Mouse (Mus musculus) forebrain, embryonic 13.5 days (tissue): ENCODE measurements at regions not wholly inside any gene's neighbourhood (a gene's known extent, or its start where the extent isn't known, plus 50 kb on each side); places are given as distances from the start of the nearest gene placed in this dataset.
A peak's percentile ranks its signal among the peaks of the same experiment; 100 is the strongest.

Source experiments
- ATAC-seq: fragments of 200-750 bp; cut with Nextera tagmentation; 2 replicates; pipeline ENCODE4 v1.8.0; 2017
- H3K27ac ChIP-seq: fragments of 300-500 bp; sonication (generic); 2 replicates; pipeline ENCODE4 v1.5.1; 2015; ENCODE audit warnings: inconsistent platforms, mild to moderate bottlenecking, moderate library complexity
- H3K27me3 ChIP-seq: fragments of 300-500 bp; sonication (generic); 2 replicates; pipeline ENCODE4 v1.6.1; 2015; ENCODE audit warnings: mild to moderate bottlenecking, inconsistent platforms
- H3K36me3 ChIP-seq: fragments of 300-500 bp; sonication (generic); 2 replicates; pipeline ENCODE4 v1.6.1; 2015; ENCODE audit warnings: mild to moderate bottlenecking, inconsistent platforms; ENCODE audit not compliant: poor library complexity, severe bottlenecking
- H3K4me1 ChIP-seq: fragments of 300-500 bp; sonication (generic); 2 replicates; pipeline ENCODE4 v1.6.1; 2015; ENCODE audit warnings: inconsistent platforms
- H3K4me2 ChIP-seq: fragments of 300-500 bp; sonication (generic); 2 replicates; pipeline ENCODE4 v1.6.1; 2015; ENCODE audit warnings: inconsistent platforms, mild to moderate bottlenecking, moderate library complexity
- H3K4me3 ChIP-seq: fragments of 300-500 bp; sonication (generic); 2 replicates; pipeline ENCODE4 v1.5.1; 2015; ENCODE audit warnings: mild to moderate bottlenecking, inconsistent platforms
- H3K9ac ChIP-seq: fragments of 300-500 bp; sonication (generic); 2 replicates; pipeline ENCODE4 v1.6.1; 2015; ENCODE audit warnings: mild to moderate bottlenecking, inconsistent platforms
- H3K9me3 ChIP-seq: fragments of 300-500 bp; sonication (generic); replicated peaks from 2 replicates; pipeline ENCODE4 v1.6.1; 2016; ENCODE audit warnings: inconsistent platforms
- WGBS: fragments of 180-500 bp; shearing (Covaris S2); methylation state at CpG from one replicate; pipeline ENCODE4 v1.1.7; 2015; 5-methylcytosine and 5-hydroxymethylcytosine counted together

- Histone ChIP-seq H3K4me3 (no peak overlapping the region), H3K4me2 (no peak overlapping the region), H3K27ac (0 out of 2 replicates have a peak overlapping the region, but pooled peaks have one; percentile 12), H3K9ac (no peak overlapping the region), H3K9me3 (no peaks in the 10 kb centered on the region), H3K4me1 (peaks cover 30% of the 10 kb centered on the region), H3K27me3 (no peaks in the 10 kb centered on the region), H3K36me3 (no peaks in the 10 kb centered on the region)
- ATAC-seq = no peak
- 65% methylated on average over 4 of the region's 4 CpGs for WGBS
Measured at GRCm38 (mm10) chr1:92727961-92728360, 79.3 kb upstream of the Otos start.

DNA sequence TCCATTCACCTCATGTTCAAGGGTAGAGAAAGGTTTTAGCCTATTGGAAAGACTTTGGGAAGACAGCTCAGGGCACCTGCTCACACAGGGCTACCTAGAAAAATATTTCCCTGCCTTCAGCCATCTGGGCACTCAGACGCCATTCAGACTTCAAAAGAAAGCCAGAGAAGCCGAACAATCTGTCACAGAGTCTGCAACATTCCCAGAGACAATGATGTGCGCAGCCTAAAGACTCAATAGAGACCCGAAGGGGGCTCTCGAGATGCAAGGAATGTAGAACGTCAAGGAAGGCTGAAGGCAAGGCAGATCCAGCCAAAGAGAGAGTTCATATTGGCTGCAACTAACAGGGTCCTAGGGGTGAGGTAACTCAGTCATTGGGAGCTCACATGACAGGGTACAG, 78.7 kb upstream of the Otos start:
- H3K27ac ChIP-seq = 0 out of 2 replicates have a peak overlapping the region, but pooled peaks have one; percentile 12
- H3K27me3 ChIP-seq = no peaks in the 10 kb centered on the region
- no peak overlapping the region for H3K9ac ChIP-seq
- H3K9me3 ChIP-seq = no peaks in the 10 kb centered on the region
- H3K36me3 ChIP-seq = no peaks in the 10 kb centered on the region
- H3K4me3 ChIP-seq = no peak overlapping the region
- H3K4me1 ChIP-seq = peaks cover 26% of the 10 kb centered on the region
- WGBS = 39% methylated on average over 6 of the region's 6 CpGs
- no peak overlapping the region for H3K4me2 ChIP-seq
- ATAC-seq = peak; percentile 41; the same call in 1 of the 2 replicates

DNA sequence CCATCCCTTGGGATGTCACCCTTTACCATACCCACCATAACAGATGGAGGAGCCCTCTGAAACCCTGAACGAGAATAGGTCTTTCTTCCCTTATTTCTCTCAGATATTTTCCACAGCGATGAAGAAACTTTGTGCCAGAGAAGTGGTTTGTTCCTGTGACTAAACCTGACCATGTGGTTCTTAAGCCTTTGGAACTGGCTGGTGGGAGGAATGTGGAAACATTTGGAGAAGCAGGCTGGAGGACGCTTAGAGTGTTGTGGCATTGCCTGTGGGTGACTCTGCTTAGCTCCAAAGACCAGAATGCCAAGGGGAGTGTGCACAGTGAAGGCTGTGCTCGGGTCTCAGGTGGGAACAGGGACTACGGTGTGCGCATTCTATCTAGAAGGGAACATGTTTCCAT, 77.7 kb upstream of the Otos start:
- 90% methylated on average over 6 of the region's 6 CpGs for WGBS
- no peak overlapping the region for H3K4me3 ChIP-seq
- H3K27ac ChIP-seq = peak overlapping the region; percentile 10; the same call in 1 of the 2 replicates
- no peak for ATAC-seq
- H3K9ac ChIP-seq = no peak overlapping the region
- no peaks in the 10 kb centered on the region for H3K27me3 ChIP-seq
- H3K4me1 ChIP-seq = peaks cover 25% of the 10 kb centered on the region
- H3K9me3 ChIP-seq = no peaks in the 10 kb centered on the region
- no peaks in the 10 kb centered on the region for H3K36me3 ChIP-seq
- H3K4me2 ChIP-seq = no peak overlapping the region

DNA sequence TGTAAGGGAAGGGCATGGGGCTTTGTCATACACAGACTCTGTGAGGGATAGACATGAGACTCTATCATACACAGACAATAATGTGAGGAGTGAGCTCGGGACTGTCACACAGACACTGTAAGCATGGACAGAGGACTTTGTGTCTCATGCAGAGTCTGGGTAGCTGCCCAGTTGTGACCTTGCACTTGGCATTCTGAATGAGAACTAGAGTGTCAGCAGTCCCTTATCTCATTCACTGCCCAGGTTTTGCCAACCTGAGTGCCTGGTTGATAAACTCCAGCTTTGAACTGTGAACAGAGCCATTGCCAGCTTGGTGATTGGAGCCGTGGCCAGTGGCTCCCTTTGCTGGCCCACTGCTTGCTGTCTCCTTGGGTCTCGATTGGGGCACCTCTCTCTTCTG, 75.5 kb upstream of the Otos start:
- Histone ChIP-seq H3K27me3 (no peaks in the 10 kb centered on the region), H3K9ac (no peak overlapping the region), H3K4me1 (peaks cover 12% of the 10 kb centered on the region), H3K4me3 (no peak overlapping the region), H3K9me3 (no peaks in the 10 kb centered on the region), H3K27ac (no peak overlapping the region), H3K4me2 (no peak overlapping the region), H3K36me3 (no peaks in the 10 kb centered on the region)
- 80% methylated on average over 3 of the region's 3 CpGs for WGBS
- no peak for ATAC-seq

- H3K9me3 ChIP-seq = no peaks in the 10 kb centered on the region
- no peaks in the 10 kb centered on the region for H3K27me3 ChIP-seq
- H3K4me2 ChIP-seq = no peak overlapping the region
- WGBS = 73% methylated on average over 10 of the region's 10 CpGs
- H3K27ac ChIP-seq = no peak overlapping the region
- no peaks in the 10 kb centered on the region for H3K36me3 ChIP-seq
- H3K4me3 ChIP-seq = no peak overlapping the region
- ATAC-seq = no peak
- H3K9ac ChIP-seq = no peak overlapping the region
- no peaks in the 10 kb centered on the region for H3K4me1 ChIP-seq
Measured at GRCm38 (mm10) chr1:92720567-92720966, 71.9 kb upstream of the Otos start.

DNA sequence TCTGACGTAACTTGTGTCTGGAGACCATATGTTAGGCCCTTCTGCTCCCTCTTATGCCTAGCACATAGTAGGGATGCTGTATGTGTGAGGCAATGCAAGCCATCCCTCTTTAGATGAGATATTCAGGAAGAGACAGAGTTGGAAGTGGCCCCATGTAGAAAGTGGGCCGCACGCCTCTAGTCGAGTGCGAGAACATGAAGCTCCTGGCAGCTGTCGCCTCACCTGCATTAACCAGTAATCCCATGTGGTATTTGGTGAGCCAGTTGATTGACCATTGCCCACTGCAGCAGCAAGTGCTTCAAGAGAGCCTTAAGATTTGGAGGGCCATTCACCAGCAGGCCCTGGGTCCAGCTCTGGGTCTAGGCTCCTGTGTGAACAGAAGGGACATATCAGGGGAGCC, 71.2 kb upstream of the Otos start:
- Histone ChIP-seq H3K27me3 (no peaks in the 10 kb centered on the region), H3K36me3 (no peaks in the 10 kb centered on the region), H3K9ac (no peak overlapping the region), H3K4me1 (peaks cover 6% of the 10 kb centered on the region), H3K4me3 (no peak overlapping the region), H3K27ac (no peak overlapping the region), H3K4me2 (no peak overlapping the region), H3K9me3 (no peaks in the 10 kb centered on the region)
- no peak for ATAC-seq
- 93% methylated on average over 6 of the region's 6 CpGs for WGBS

GRCm38 (mm10) chr1:92718108-92718507, 69.5 kb upstream of the Otos start:
- Histone ChIP-seq H3K4me3 (no peak overlapping the region), H3K27me3 (no peaks in the 10 kb centered on the region), H3K36me3 (no peaks in the 10 kb centered on the region), H3K27ac (no peak overlapping the region), H3K9ac (no peak overlapping the region), H3K4me1 (peaks cover 13% of the 10 kb centered on the region), H3K9me3 (no peaks in the 10 kb centered on the region), H3K4me2 (no peak overlapping the region)
- 77% methylated on average over 4 of the region's 4 CpGs for WGBS
- no peak for ATAC-seq

DNA sequence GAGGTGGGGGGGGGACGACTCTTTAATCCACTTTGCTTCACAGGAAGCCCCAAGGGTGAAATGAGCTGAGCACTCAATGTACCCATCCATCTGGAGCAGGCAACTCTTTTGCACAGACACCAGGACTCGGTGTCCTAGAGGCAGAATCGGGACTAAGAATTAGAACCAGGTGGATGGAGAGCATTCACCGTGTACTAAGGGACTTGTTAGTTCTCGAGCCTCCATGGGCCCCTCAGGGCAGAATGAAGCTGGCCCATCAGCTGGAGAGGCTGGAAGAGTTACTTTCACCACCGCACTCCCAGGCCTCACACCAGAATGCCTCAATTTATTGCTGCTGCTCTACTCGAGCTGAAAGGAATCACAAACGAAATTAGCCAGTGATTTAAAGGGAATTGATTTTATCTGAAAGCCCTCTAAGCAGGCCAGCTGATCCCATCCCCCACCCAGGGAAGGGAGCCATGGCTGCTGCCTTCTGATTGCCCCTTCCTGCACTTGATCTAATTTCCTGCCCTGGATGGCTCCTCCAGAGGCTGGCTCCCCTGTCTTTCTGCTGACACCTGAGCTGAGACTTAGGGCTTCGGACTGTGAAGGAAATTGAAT, 66.2 kb upstream of the Otos start:
- Histone ChIP-seq H3K4me3 (no peak overlapping the region), H3K9ac (no peak overlapping the region), H3K4me1 (peaks cover 13% of the 10 kb centered on the region), H3K27ac (no peak overlapping the region), H3K27me3 (no peaks in the 10 kb centered on the region), H3K9me3 (no peaks in the 10 kb centered on the region), H3K36me3 (no peaks in the 10 kb centered on the region), H3K4me2 (no peak overlapping the region)
- 40% methylated on average over 9 of the region's 9 CpGs for WGBS
- no peak for ATAC-seq

DNA sequence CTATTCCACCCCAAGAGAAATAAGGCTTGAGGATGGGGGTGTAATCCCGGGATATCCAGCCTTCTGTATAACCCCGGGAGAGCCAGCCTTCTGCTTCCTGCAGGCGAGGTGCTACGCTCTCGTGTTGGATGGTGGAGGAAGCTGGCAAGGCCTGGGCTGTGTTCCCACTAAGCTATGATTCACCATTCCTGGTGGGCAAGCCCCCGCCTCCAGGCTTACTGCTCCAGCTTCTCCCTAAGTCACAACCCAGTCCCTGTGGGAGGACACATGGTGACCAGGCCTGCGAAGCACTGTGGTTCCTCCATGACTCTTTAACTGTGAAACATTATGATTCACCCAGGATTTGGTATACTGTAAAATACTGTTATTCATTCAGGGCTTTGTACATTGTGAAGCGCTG, 63.7 kb upstream of the Otos start:
- WGBS = 93% methylated on average over 8 of the region's 8 CpGs
- no peak overlapping the region for H3K4me2 ChIP-seq
- H3K27ac ChIP-seq = no peak overlapping the region
- no peak for ATAC-seq
- no peaks in the 10 kb centered on the region for H3K9me3 ChIP-seq
- no peak overlapping the region for H3K9ac ChIP-seq
- no peak overlapping the region for H3K4me3 ChIP-seq
- no peaks in the 10 kb centered on the region for H3K27me3 ChIP-seq
- H3K36me3 ChIP-seq = no peaks in the 10 kb centered on the region
- H3K4me1 ChIP-seq = peaks cover 28% of the 10 kb centered on the region

- Histone ChIP-seq H3K9ac (no peak overlapping the region), H3K9me3 (no peaks in the 10 kb centered on the region), H3K36me3 (no peaks in the 10 kb centered on the region), H3K4me1 (peaks cover 27% of the 10 kb centered on the region), H3K27ac (no peak overlapping the region), H3K4me2 (no peak overlapping the region), H3K4me3 (no peak overlapping the region), H3K27me3 (no peaks in the 10 kb centered on the region)
- 81% methylated on average over 2 of the region's 2 CpGs for WGBS
- no peak for ATAC-seq
Measured at GRCm38 (mm10) chr1:92710321-92710839, 61.7 kb upstream of the Otos start.

DNA sequence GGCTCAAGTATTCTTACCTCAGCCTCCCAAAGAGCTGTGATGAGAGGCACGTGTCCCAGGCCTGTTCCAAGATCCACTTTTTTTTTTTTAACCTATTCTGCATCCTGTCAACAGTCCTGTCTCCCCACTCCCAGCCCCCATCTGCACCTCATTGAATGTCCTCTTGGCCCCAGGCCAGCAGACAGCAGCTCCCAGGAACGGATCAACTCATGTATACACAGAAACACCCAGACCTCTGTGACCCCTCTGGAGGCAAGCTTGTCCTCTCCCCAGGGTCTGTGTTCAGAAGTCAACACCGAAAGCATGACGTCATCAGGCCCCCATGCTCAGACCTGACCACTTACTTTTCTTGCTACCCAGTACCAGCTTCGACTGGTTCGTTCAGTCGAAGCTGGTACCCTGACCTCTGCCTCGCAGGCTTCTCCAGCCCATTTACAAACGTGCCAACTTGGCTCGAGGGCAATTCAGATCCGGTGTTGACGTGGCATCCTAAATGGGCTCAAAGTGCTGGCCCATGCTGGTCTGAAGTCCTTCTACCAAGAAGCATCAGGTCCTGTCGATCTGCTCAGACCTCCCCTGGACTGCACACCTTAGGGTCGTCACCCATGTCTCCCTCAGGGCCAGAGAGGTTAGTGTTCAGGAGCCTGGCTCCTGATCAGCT, 60.7 kb upstream of the Otos start:
- Histone ChIP-seq H3K36me3 (no peaks in the 10 kb centered on the region), H3K27me3 (no peaks in the 10 kb centered on the region), H3K9ac (no peak overlapping the region), H3K4me3 (no peak overlapping the region), H3K4me2 (no peak overlapping the region), H3K4me1 (peaks cover 16% of the 10 kb centered on the region), H3K27ac (no peak overlapping the region), H3K9me3 (no peaks in the 10 kb centered on the region)
- peak; percentile 38; the same call in 1 of the 2 replicates for ATAC-seq
- 74% methylated on average over 14 of the region's 14 CpGs for WGBS

DNA sequence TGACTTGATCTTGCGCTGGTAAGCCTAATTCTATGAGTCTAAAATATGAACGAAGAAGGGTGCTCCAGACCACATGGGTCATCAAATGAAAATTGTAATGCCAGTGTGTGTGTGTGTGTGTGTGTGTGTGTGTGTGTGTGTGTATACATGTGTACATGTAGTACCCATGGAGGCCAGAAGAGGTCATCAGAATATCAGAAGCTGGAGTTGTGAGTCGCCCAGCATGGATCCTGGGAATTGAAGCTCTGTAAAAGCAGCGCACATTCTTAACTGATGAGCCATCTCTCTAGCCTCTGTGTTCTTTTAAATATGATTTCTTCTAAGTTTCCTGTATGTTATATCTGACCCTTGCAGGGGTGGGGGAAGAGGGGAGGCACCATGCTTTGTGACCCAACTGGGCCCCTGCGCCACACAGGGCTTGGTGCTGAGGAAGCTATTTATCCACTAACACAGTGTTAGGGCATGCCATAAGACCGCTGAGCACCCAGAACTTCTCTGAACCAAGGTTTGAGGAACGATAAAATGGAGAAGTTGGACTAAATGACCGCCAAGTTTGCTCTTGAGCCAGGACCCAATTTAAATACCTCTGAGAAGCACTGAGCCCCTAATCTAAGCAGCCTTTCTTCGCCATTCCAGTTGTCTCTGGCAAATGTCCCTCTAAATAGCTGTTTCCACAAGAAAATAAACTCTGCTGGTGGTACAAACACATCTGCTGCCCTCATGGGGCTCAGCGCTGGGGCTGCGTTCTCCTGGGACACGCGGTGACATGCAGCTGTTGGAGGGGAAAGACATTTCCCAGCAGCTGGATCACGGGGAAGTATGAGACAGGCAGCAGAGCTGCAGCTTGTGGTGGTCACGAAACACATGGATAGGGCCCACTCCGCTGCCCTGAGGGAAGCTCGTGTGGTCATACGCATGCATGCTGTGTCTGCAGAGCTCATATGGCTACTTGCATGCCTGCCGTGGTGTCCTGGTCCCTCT, 59.6 kb upstream of the Otos start:
- no peaks in the 10 kb centered on the region for H3K9me3 ChIP-seq
- H3K36me3 ChIP-seq = no peaks in the 10 kb centered on the region
- 91% methylated on average over 19 of the region's 19 CpGs for WGBS
- no peak overlapping the region for H3K27ac ChIP-seq
- no peak overlapping the region for H3K4me3 ChIP-seq
- H3K4me1 ChIP-seq = peaks cover 15% of the 10 kb centered on the region
- no peak overlapping the region for H3K4me2 ChIP-seq
- ATAC-seq = no peak
- no peaks in the 10 kb centered on the region for H3K27me3 ChIP-seq
- H3K9ac ChIP-seq = no peak overlapping the region
